In genomic region chr3:25143111-25143510, GRCm38 (mm10) we compare ENCODE assay signal across 7 mouse cellular contexts. TPM values are rescaled to one million over a fixed set of nuclear protein-coding genes. Genes with fewer than 3 reads are reported as not detected.
DNase-seq lines count a peak whose midpoint lies in the region; ATAC-seq and TF ChIP-seq lines count a peak whose summit lies in the region.

No protein-coding gene starts in this region.

- 50% methylated on average over 6 of the region's 6 CpGs for WGBS in forebrain, embryonic 11.5 days
- WGBS in limb, embryonic 10.5 days: 61% methylated on average over 6 of the region's 6 CpGs
- WGBS in olfactory bulb, adult 2 months: 25% methylated on average over 6 of the region's 6 CpGs

- peak overlapping the region; percentile 61 for H3K4me2 ChIP-seq in forebrain, embryonic 11.5 days (ENCODE audit: low read depth, low read length, severe bottlenecking)

- peak overlapping the region; percentile 99 for H3K27ac ChIP-seq in left cerebral cortex, adult 2 months
- H3K27ac ChIP-seq in forebrain, embryonic 11.5 days (ENCODE audit: low read depth, low read length): no peak overlapping the region
- peak overlapping the region; percentile 94 for H3K27ac ChIP-seq in limb, embryonic 10.5 days
- peak overlapping the region; percentile 36 for H3K27ac ChIP-seq in olfactory bulb, adult 2 months (ENCODE audit: insufficient read depth, low read depth, low read length)

- TF ChIP-seq POLR2A in olfactory bulb, adult 2 months (IDR thresholded peaks at IDR 0.05; ENCODE audit: insufficient read depth, low read depth, low read length): no peak

- H3K4me3 ChIP-seq in left cerebral cortex, adult 2 months: peak overlapping the region; percentile 46
- peak overlapping the region; percentile 62 for H3K4me3 ChIP-seq in forebrain, embryonic 11.5 days (ENCODE audit: low read depth, low read length)
- peak overlapping the region; percentile 67 for H3K4me3 ChIP-seq in limb, embryonic 10.5 days
- H3K4me3 ChIP-seq in olfactory bulb, adult 2 months (ENCODE audit: insufficient read depth, low read depth, low read length): peak overlapping the region; percentile 83

- H3K4me1 ChIP-seq in forebrain, embryonic 11.5 days (replicated peaks; ENCODE audit: control insufficient read depth, insufficient read depth, low read length): 0 out of 2 replicates have a peak, but pooled peaks cover 3% of the 10 kb centered on the region
- peaks cover 8% of the 10 kb centered on the region for H3K4me1 ChIP-seq in limb, embryonic 10.5 days
- H3K4me1 ChIP-seq in olfactory bulb, adult 2 months (ENCODE audit: control insufficient read depth, insufficient read depth, low read length): 0 out of 2 replicates have a peak, but pooled peaks cover 2% of the 10 kb centered on the region

- H3K27me3 ChIP-seq in forebrain, embryonic 11.5 days (ENCODE audit: control insufficient read depth, insufficient read depth, low read length): no peaks in the 10 kb centered on the region
- H3K27me3 ChIP-seq in limb, embryonic 10.5 days (ENCODE audit: low read depth, poor library complexity, severe bottlenecking): no peaks in the 10 kb centered on the region

- no peaks in the 10 kb centered on the region for H3K9me3 ChIP-seq in forebrain, embryonic 11.5 days (ENCODE audit: control insufficient read depth, low read length)
- H3K9me3 ChIP-seq in limb, embryonic 10.5 days (replicated peaks): no peaks in the 10 kb centered on the region

- DNase-seq in left cerebral cortex, adult 2 months (ENCODE audit: extremely low spot score in 1 of 2, low spot score in 2 of 2): no peak
- no peak for DNase-seq in left cerebral cortex, postnatal 25 days (ENCODE audit: low spot score in 2 of 2)
- no peak for DNase-seq in forebrain, embryonic 11.5 days (ENCODE audit: low spot score)
- no peak for DNase-seq in limb, embryonic 10.5 days (ENCODE audit: low spot score)
- no peak for DNase-seq in kidney, adult 11 months

- no peaks in the 10 kb centered on the region for H3K36me3 ChIP-seq in forebrain, embryonic 11.5 days (ENCODE audit: control insufficient read depth, insufficient read depth, low read length)
- no peaks in the 10 kb centered on the region for H3K36me3 ChIP-seq in limb, embryonic 10.5 days

- no peak for TF ChIP-seq CTCF in left cerebral cortex, adult 2 months (IDR thresholded peaks at IDR 0.05)
- TF ChIP-seq CTCF in olfactory bulb, adult 2 months (IDR thresholded peaks at IDR 0.05; ENCODE audit: insufficient read depth, low read depth, low read length): no peak

- peak overlapping the region; percentile 81 for H3K9ac ChIP-seq in forebrain, embryonic 11.5 days (ENCODE audit: low read length)

- no peak for ATAC-seq in forebrain, embryonic 11.5 days (replicated peaks; ENCODE audit: low FRiP score)
- ATAC-seq in inflammation-experienced regulatory T-cells, adult 6 months: no peak

- intact Hi-C loops in left cerebral cortex, adult 2 months (cut with DNase I): no loop called here
- intact Hi-C loops in left cerebral cortex, postnatal 25 days (cut with DNase I): loop anchor here (5.0 to 10.0 kb wide), 2 partner anchors 282 to 1009 kb away; no protein-coding TSS in a partner anchor

RNA-seq across cellular contexts. Expression of gene Naaladl2, which starts 0.9 kb away (rescaled TPM):
- total RNA-seq in left cerebral cortex, adult 2 months (2021): 1 to 10 TPM; 4.1 to 5.5 TPM
- total RNA-seq in left cerebral cortex, postnatal 25 days (2021): 1 to 10 TPM; 4.0 to 4.2 TPM
- 0.23 and 0.48 TPM in 2 replicates for polyA plus RNA-seq in forebrain, embryonic 11.5 days (2014; fragmentation: Nextera tagmentation; extraction: Ambion mirVana)
- polyA plus RNA-seq in limb, embryonic 10.5 days (2016; fragmentation: Nextera tagmentation; extraction: Ambion mirVana): 0.34 and 0.44 TPM in 2 replicates
- polyA plus RNA-seq in olfactory bulb, adult 2 months (2012; ENCODE audit: insufficient read depth, insufficient read length, low replicate concordance, missing spikeins): not detected in 2 replicates
- not detected for polyA plus RNA-seq in inflammation-experienced regulatory T-cells, adult 6 months (2017; shearing (Covaris generic))
